Mouse (Mus musculus) limb, embryonic 14.5 days (tissue): Measurements from ENCODE around the gene Dus2. TPM values are rescaled to one million over a fixed set of nuclear protein-coding genes. Genes with fewer than 3 reads are reported as not detected.

Experiments used
- ATAC-seq: fragments of 200-750 bp; cut with Nextera tagmentation; 2 replicates; pipeline ENCODE4 v1.8.0; 2017; ENCODE audit warnings: low read depth, moderate number of reproducible peaks, moderate TSS enrichment; ENCODE audit not compliant: low FRiP score
- DNase-seq: peaks from one replicate; pipeline ENCODE4 v3.0.0-alpha.2; 2015; ENCODE audit warnings: low spot score
- H3K27ac ChIP-seq: fragments of 300-500 bp; sonication (generic); replicated peaks from 2 replicates; pipeline ENCODE4 v1.5.1; 2014; ENCODE audit warnings: low read depth, mild to moderate bottlenecking, low read length, moderate library complexity, mixed read lengths
- H3K27me3 ChIP-seq: fragments of 300-500 bp; sonication (generic); 2 replicates; pipeline ENCODE4 v1.6.1; 2014; ENCODE audit warnings: low read length, mixed read lengths; ENCODE audit not compliant: control insufficient read depth, insufficient read depth
- H3K36me3 ChIP-seq: fragments of 300-500 bp; sonication (generic); 2 replicates; pipeline ENCODE4 v1.6.1; 2014; ENCODE audit warnings: mild to moderate bottlenecking, low read length, moderate library complexity, mixed read lengths; ENCODE audit not compliant: control insufficient read depth, insufficient read depth
- H3K4me1 ChIP-seq: fragments of 300-500 bp; sonication (generic); 2 replicates; pipeline ENCODE4 v1.6.1; 2014; ENCODE audit warnings: antibody characterized with exemption, low read length, mixed read lengths; ENCODE audit not compliant: control insufficient read depth, insufficient read depth
- H3K4me2 ChIP-seq: fragments of 300-500 bp; sonication (generic); replicated peaks from 2 replicates; pipeline ENCODE4 v1.6.1; 2014; ENCODE audit warnings: low read depth, mild to moderate bottlenecking, low read length, moderate library complexity; ENCODE audit not compliant: severe bottlenecking
- H3K4me3 ChIP-seq: fragments of 300-500 bp; sonication (generic); replicated peaks from 2 replicates; pipeline ENCODE4 v1.5.1; 2014; ENCODE audit warnings: low read length
- H3K9ac ChIP-seq: fragments of 300-500 bp; sonication (generic); 2 replicates; pipeline ENCODE4 v1.6.1; 2014; ENCODE audit warnings: mild to moderate bottlenecking, low read depth, low read length, moderate library complexity; ENCODE audit not compliant: severe bottlenecking
- H3K9me3 ChIP-seq: fragments of 300-500 bp; sonication (generic); 2 replicates; pipeline ENCODE4 v1.6.1; 2016; ENCODE audit warnings: low read length; ENCODE audit not compliant: control insufficient read depth
- POLR2A ChIP-seq: fragments of 200-500 bp; IDR thresholded peaks from 2 replicates; pipeline ENCODE4 v1.8.0; 2012; ENCODE audit warnings: inconsistent platforms, mild to moderate bottlenecking, moderate library complexity, borderline replicate concordance; ENCODE audit not compliant: insufficient read depth, insufficient read length; ENCODE audit errors: extremely low read depth
- WGBS: fragments of 180-500 bp; shearing (Covaris S2); extraction: QIAGEN DNeasy Blood & Tissue Kit; methylation state at CpG from one replicate; pipeline ENCODE4 v1.1.7; 2014; 5-methylcytosine and 5-hydroxymethylcytosine counted together
- polyA plus RNA-seq, 2 experiments: library from polyadenylated mRNA; depleted of rRNA in 1 of 2; stranded (reverse) in 1 of 2; unstranded in 1 of 2; fragments of >200 nt; fragmentation: Nextera tagmentation in 1 of 2; extraction: Ambion mirVana in 1 of 2; gene quantifications; 2 replicates each; pipeline versions ENCODE4 v1.2.1 to v1.2.3; 2012 to 2014

The Dus2 gene
- polyA plus RNA-seq, 2 experiments, result 22.4 to 24.4 TPM

GRCm38 (mm10) chr8:106052510-106053089 is 61.5 kb downstream of the Dus2 start:
- H3K9me3 ChIP-seq, result no peaks in the 10 kb centered on the region
- no peak for TF ChIP-seq POLR2A
- no peak overlapping the region for H3K4me3 ChIP-seq
- H3K4me1 ChIP-seq, result no peaks in the 10 kb centered on the region
- H3K9ac ChIP-seq, result no peak overlapping the region
- H3K27ac ChIP-seq, result no peak overlapping the region
- no peak for DNase-seq
- no peak overlapping the region for H3K4me2 ChIP-seq
- WGBS, result 93% methylated on average over 9 of the region's 9 CpGs
- ATAC-seq, result no peak
- H3K27me3 ChIP-seq, result no peaks in the 10 kb centered on the region
- H3K36me3 ChIP-seq, result peaks cover 38% of the 10 kb centered on the region

DNA sequence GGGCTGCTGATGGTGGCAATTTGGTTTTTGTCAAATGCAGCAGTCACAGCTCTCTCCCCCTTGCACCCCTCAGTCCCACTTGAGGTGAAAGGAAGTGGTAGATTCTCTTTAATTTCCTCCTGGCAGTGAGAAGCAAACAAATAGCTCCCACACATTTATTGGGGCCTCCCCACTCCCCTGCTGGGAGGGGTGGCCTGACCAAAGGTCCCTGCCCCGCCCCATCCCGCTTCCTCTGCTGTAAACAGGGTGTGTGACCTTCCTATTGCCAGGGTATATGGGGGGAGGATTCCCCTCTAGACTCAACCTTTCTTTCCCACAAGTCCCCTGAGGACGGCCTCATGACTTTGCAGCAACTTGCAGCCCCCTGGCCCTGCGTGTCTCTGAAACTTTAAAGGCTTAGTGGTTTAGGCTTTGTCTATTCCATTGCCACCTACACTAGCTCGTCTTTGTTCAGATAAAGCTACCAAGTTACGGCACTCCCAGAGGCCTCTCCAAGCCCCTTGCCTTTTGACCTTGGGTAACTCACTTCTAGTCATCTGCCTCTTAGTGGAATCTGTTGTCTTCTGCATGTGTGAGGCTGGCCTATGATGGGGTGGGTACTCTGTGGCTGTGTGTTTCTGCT is 63.2 kb downstream of the Dus2 start:
- H3K27ac ChIP-seq, result no peak overlapping the region
- H3K9ac ChIP-seq, result no peak overlapping the region
- peaks cover 30% of the 10 kb centered on the region for H3K36me3 ChIP-seq
- DNase-seq, result no peak
- H3K27me3 ChIP-seq, result no peaks in the 10 kb centered on the region
- peaks cover 7% of the 10 kb centered on the region for H3K4me1 ChIP-seq
- no peak for TF ChIP-seq POLR2A
- no peaks in the 10 kb centered on the region for H3K9me3 ChIP-seq
- H3K4me3 ChIP-seq, result no peak overlapping the region
- H3K4me2 ChIP-seq, result no peak overlapping the region
- ATAC-seq, result no peak
- WGBS, result 52% methylated on average over 6 of the region's 6 CpGs

DNA sequence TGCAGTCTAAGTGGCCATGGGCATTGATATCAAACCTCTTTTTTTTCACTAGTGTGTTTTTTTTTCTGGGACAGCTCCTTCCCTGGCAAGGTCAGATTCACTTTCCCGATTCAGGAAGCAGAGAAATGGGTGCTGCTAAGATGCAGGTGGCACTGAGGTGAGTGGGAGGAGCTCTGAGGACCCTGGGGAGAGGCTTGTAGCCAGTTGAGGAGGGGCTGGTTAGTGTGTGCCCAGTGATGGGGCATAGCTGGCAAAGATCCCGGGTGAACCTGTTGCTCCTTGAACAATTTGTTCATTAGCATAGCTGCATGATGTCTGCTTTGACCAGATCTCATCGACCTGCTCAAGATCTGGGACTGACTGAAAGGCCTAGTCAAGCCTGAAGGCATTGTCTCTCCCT is 63.9 kb downstream of the Dus2 start:
- no peak for TF ChIP-seq POLR2A
- no peak for ATAC-seq
- H3K27me3 ChIP-seq, result no peaks in the 10 kb centered on the region
- H3K4me2 ChIP-seq, result no peak overlapping the region
- H3K4me3 ChIP-seq, result no peak overlapping the region
- peaks cover 30% of the 10 kb centered on the region for H3K36me3 ChIP-seq
- no peaks in the 10 kb centered on the region for H3K9me3 ChIP-seq
- H3K9ac ChIP-seq, result no peak overlapping the region
- WGBS, result 65% methylated on average over 3 of the region's 3 CpGs
- DNase-seq, result no peak
- H3K27ac ChIP-seq, result no peak overlapping the region
- peaks cover 7% of the 10 kb centered on the region for H3K4me1 ChIP-seq

DNA sequence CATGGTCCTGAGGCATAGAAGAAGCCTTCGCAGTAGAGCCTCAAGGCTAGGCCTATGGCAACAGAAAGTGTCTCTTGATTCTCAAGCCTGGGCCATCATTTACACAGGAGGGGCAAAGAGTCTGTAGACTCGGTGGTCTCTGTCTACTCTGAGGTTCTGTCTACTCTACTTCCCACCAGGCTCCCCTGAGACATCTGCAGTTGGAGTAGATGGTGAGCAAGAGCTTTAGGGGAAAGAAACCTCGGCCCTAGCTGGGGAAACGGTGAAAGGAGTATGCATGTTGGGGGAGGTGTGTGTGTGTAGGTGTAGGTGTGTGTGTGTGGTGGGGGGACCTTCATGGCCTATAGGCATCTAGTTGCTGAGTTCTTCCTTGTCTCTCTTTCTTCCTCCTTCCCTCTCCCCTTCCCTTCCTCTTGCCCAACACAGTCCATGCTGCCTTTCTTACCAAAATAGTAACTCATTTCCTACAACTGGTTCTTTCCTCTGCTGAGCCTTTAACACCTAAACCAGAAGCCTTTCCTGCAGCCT is 65.4 kb downstream of the Dus2 start:
- 89% methylated on average over 4 of the region's 4 CpGs for WGBS
- no peak for ATAC-seq
- Histone ChIP-seq H3K27ac (no peak overlapping the region), H3K4me3 (no peak overlapping the region), H3K9me3 (no peaks in the 10 kb centered on the region), H3K4me1 (peaks cover 14% of the 10 kb centered on the region), H3K27me3 (no peaks in the 10 kb centered on the region), H3K9ac (no peak overlapping the region), H3K4me2 (no peak overlapping the region), H3K36me3 (peaks cover 22% of the 10 kb centered on the region)
- DNase-seq, result no peak
- TF ChIP-seq POLR2A, result no peak

DNA sequence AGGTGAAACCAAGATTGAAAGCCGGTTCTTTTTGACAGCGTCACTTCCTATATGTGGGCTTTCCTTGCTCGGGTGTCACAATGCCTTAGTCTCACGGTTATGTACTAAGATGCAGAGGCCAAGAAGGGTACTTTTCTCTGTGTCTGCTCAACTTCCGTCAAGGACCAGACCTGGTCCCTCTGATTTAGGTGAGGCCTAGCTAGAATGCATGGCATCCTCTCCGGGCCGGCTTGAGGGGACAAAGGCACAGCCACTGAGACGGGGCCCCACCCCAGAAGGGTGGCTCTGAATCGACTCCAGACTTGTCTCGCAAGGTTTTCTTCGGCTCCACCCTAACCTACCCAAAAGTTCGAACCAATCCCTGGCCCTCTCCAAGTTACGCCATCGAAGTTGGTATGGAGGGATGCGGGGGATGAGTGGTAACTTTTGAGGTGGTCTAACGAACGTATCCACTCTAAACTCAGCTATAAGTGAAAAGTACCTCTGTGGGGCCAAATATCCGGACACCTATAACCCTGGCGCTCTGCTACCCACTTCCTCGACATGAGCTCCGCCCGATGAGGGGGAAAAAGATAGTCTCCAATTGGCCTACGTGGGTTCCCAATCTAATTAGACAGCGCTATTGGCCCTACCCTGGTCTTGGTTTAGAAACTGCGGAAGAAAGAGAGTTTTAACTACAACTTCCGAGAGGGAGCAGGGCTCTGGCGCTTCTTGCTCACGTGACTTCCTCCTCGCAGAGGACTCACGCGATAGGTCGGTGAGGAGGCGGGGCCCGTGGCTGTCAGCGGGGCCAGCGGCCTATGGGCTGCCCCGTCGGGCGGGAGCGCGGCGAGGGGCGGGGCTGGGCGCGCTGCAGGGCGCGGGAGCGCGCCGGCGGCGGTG is 67.8 kb downstream of the Dus2 start, which contains the start of gene Nfatc3:
Gene Nfatc3 (plus strand): TSS at position 110 of the 882 bp plus-strand sequence.
- H3K27ac ChIP-seq, result peak within 1 kb of the TSS; percentile 93
- peak within 1 kb of the TSS; percentile 88 for H3K4me3 ChIP-seq
- peaks cover under 1% of the 10 kb centered on the region; the same call in 1 of the 2 replicates for H3K36me3 ChIP-seq
- H3K9ac ChIP-seq, result peak within 1 kb of the TSS; percentile 91
- H3K27me3 ChIP-seq, result no peaks in the 10 kb centered on the region
- H3K4me2 ChIP-seq, result peak within 1 kb of the TSS; percentile 91
- peak; percentile 98 for ATAC-seq
- DNase-seq, result peak; percentile 98
- TF ChIP-seq POLR2A, result peak; percentile 45; the same call in 1 of the 2 replicates
- WGBS, result under 1% methylated on average over 49 of the region's 52 CpGs
- no peaks in the 10 kb centered on the region for H3K9me3 ChIP-seq
- peaks cover 19% of the 10 kb centered on the region for H3K4me1 ChIP-seq
